Mouse (Mus musculus): ENCODE results near the gene Islr. TPM values are rescaled to one million over a fixed set of nuclear protein-coding genes. Genes with fewer than 3 reads are reported as not detected.

Gene Islr
- polyA plus RNA-seq, 1 experiment, result not detected

DNA sequence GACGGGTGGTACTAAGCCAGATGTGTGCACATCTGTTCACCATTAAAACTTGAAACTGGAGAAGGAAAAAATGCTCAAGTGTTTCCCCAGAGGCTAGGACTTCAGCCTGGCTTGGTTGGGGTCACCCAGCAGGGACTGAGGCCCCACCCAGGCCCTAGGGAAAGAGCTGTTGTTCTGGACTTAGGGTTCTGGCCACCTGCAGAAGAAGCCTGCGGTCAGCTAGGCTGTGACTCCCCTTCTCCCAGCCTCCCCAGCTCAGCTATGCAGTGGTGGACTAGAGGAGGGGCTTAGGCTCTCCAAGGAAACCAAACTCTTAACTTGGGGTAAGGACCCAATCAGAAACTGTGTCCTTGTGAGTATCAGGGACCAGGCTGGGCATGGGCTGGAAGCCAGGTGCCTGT, 68.2 kb downstream of the Islr start:
- Histone ChIP-seq H3K4me3 (ENCODE audit: insufficient read depth, low read length) (no peak overlapping the region), H3K27ac (ENCODE audit: insufficient read depth, low read depth, low read length) (no peak overlapping the region), H3K4me1 (ENCODE audit: control insufficient read depth, insufficient read depth, low read length) (no peaks in the 10 kb centered on the region)
- no peak for TF ChIP-seq CTCF (IDR thresholded peaks at IDR 0.05; ENCODE audit: low read depth, low read length)

DNA sequence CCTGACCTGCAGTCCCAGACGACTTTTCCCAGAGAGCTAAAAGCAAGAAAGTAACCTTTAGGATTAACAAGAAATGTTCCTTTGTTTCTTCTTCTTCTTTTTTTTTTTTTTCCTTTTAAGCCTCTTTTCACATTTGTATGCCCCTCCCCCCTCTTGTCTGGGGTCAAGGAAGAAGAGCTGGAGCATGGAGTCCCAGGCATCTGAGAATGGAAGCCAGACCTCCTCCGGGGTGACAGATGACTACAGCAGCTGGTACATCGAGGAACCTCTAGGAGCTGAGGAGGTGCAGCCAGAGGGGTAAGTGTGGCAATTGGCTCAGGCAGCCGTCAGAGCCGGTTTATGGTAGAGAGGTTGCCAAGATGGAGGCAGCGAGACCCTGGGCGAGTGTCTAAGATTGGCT, 69.2 kb downstream of the Islr start:
- Histone ChIP-seq H3K4me1 (ENCODE audit: control insufficient read depth, insufficient read depth, low read length) (no peaks in the 10 kb centered on the region), H3K4me3 (ENCODE audit: insufficient read depth, low read length) (no peak overlapping the region), H3K27ac (ENCODE audit: insufficient read depth, low read depth, low read length) (no peak overlapping the region)
- TF ChIP-seq POLR2A (IDR thresholded peaks at IDR 0.05; ENCODE audit: borderline replicate concordance, low read depth, low read length), result no peak
- TF ChIP-seq CTCF (IDR thresholded peaks at IDR 0.05; ENCODE audit: low read depth, low read length), result no peak

DNA sequence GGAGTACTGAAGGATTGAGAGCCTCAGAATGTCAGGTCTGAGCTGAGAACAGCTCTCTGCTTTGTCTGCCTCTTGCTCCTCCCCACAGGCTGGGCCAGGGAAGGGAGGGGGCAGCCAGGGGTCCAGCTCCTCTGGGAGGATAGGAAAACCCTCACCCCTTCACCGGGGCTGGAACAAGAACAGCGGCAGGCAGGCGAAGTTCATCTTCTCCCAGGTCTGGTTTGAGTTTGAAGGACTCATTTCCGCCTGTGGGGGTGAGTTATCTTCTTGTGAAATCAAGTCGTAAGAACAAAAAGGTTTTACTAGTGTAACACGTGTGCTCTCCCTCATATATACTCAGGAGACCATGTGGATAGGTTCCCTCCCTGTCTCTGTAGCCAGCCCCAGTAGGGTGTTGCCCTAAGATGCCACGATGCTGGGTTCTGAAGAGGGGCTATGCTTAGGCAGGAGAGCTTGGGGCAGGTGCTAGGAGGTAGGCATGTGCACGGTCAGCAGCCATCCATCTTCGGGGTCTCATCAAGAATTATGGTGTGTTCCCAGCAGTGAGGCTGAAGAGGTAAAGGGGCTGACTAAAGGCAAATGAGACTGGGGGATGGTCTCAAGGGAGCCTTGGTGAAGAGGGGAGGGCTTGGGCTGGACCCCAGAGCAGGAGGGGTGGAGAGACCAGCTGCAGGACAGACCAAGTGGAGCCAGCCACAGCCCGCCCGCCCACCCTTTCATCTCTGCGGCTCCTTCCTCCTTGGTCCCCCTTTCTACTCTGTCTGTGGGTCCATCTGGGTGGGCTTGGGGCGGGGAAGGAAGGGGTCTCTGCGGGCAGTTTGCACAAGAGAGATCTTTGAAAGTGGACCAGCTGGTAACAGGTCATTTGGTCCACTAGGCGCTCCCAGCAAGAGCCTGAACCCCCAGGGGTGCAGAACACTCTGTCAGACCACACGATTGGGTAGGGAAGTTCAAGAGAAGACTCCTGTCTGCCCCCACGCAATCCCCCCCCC, 69.9 kb downstream of the Islr start:
- TF ChIP-seq POLR2A (IDR thresholded peaks at IDR 0.05; ENCODE audit: borderline replicate concordance, low read depth, low read length), result no peak
- no peak for TF ChIP-seq CTCF (IDR thresholded peaks at IDR 0.05; ENCODE audit: low read depth, low read length)
- Histone ChIP-seq H3K4me3 (ENCODE audit: insufficient read depth, low read length) (no peak overlapping the region), H3K4me1 (ENCODE audit: control insufficient read depth, insufficient read depth, low read length) (no peaks in the 10 kb centered on the region), H3K27ac (ENCODE audit: insufficient read depth, low read depth, low read length) (no peak overlapping the region)

DNA sequence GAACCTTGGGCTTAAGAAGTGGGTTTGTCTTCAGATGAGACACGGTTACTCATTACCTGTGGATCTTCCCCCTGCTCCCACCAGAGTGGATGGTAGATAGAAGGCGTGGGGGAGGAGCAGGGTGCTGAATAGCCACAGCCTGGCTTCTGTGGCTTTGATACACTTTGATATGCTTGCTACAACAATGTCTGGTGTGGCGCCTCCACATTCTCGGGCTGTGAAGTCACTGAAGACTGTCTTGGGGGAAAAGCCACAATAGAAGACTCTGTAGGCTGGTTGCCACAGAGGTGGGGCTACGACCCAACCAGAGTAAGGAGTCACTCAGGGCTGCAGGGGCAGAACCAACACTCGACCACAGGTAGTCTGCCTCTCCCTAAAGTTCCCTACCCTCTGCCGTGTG, 72.4 kb downstream of the Islr start:
- Histone ChIP-seq H3K27ac (ENCODE audit: insufficient read depth, low read depth, low read length) (no peak overlapping the region), H3K4me3 (ENCODE audit: insufficient read depth, low read length) (no peak overlapping the region), H3K4me1 (ENCODE audit: control insufficient read depth, insufficient read depth, low read length) (no peaks in the 10 kb centered on the region)
- TF ChIP-seq CTCF (IDR thresholded peaks at IDR 0.05; ENCODE audit: low read depth, low read length) (no peak), POLR2A (IDR thresholded peaks at IDR 0.05; ENCODE audit: borderline replicate concordance, low read depth, low read length) (no peak)

DNA sequence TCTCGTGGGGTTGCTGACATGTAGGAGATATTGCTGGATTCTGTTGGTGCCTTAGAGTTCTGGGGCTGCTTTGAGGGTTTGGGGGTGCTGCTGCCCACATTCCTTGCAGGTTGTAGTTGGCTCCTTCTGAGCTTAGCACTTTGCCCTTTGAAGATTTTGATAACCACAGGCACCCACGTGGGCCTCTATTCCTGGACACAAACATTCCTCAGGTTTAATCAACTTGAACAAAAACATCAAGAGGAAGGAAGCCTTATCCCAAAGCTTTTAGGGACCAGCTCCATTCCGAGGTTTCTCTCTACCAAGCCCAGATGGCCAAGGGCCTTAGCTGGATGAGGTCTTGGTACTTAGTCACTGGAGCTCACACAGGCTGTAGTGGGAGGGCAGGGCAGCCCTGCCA, 73.2 kb downstream of the Islr start:
- Histone ChIP-seq H3K4me3 (ENCODE audit: insufficient read depth, low read length) (no peak overlapping the region), H3K4me1 (ENCODE audit: control insufficient read depth, insufficient read depth, low read length) (no peaks in the 10 kb centered on the region), H3K27ac (ENCODE audit: insufficient read depth, low read depth, low read length) (no peak overlapping the region)
- no peak for TF ChIP-seq CTCF (IDR thresholded peaks at IDR 0.05; ENCODE audit: low read depth, low read length)
- TF ChIP-seq POLR2A (IDR thresholded peaks at IDR 0.05; ENCODE audit: borderline replicate concordance, low read depth, low read length), result no peak

DNA sequence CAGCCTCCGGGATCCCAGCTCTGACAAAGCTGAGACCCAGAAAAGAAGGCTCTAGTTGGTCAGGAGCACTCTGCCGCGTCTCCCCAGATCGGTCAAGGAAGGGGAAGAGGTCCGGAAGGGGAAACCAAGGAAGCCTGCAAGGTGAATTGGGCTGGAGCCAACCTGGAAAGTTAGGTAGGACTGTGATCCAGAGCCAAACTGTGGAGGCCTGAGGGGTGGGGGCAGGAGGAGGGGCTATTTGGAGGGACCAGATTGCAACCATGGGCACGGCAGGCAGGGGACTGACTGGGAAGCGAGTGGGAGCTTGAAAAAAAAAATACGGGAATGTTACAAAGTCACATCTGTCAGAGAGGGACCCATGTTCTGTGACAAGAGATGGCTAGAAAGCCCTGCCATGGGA, 74.6 kb downstream of the Islr start:
- H3K27ac ChIP-seq (ENCODE audit: insufficient read depth, low read depth, low read length), result no peak overlapping the region
- TF ChIP-seq CTCF (IDR thresholded peaks at IDR 0.05; ENCODE audit: low read depth, low read length), result no peak
- TF ChIP-seq POLR2A (IDR thresholded peaks at IDR 0.05; ENCODE audit: borderline replicate concordance, low read depth, low read length), result no peak
- no peaks in the 10 kb centered on the region for H3K4me1 ChIP-seq (ENCODE audit: control insufficient read depth, insufficient read depth, low read length)
- H3K4me3 ChIP-seq (ENCODE audit: insufficient read depth, low read length), result no peak overlapping the region

DNA sequence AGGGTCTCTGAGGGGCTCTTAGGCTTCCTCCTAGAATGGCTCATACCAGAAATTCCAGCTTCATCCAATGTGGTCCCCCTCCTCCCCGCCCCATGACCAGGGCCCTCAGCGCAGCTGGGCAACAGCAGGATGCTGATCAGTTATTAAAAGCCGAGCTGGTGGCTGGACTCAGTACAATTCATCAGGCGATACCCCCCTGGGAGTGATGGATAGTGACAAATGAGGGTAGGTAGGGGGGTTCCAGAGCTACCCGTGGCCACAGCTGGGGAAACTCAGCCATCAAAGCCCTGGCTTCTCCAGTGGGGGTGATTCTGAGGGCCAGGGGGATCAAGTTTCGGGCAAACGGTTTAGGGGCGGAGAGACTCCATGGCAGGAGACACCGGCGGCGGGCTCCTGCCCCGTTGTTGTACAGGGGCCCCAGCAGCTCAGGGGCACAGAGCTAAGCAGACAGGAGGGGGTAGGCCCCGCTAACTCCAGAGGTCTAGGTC, 75.1 kb downstream of the Islr start:
- Histone ChIP-seq H3K4me3 (ENCODE audit: insufficient read depth, low read length) (no peak overlapping the region), H3K4me1 (ENCODE audit: control insufficient read depth, insufficient read depth, low read length) (no peaks in the 10 kb centered on the region), H3K27ac (ENCODE audit: insufficient read depth, low read depth, low read length) (no peak overlapping the region)
- TF ChIP-seq POLR2A (IDR thresholded peaks at IDR 0.05; ENCODE audit: borderline replicate concordance, low read depth, low read length), result no peak
- no peak for TF ChIP-seq CTCF (IDR thresholded peaks at IDR 0.05; ENCODE audit: low read depth, low read length)

DNA sequence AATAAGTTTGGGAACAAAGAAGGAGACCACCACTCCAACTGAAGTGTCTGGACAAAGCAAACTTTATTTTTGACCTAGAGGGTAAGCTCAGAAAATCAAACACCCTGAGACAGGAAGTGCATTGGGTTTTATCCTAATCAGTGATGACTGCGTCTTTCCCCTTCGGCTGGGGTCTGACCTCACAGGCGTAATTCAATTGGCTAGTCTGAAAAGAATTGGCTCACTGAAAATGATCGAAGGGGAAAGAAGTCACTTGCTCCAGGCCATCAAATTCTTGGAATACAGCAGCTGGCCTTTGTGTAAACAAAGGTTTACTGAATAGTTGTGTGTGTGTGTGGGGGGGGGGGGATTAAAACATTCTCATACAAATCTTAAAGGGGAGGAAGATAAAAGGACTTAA, 78.3 kb downstream of the Islr start:
- Histone ChIP-seq H3K27ac (ENCODE audit: insufficient read depth, low read depth, low read length) (no peak overlapping the region), H3K4me3 (ENCODE audit: insufficient read depth, low read length) (no peak overlapping the region), H3K4me1 (ENCODE audit: control insufficient read depth, insufficient read depth, low read length) (no peaks in the 10 kb centered on the region)
- TF ChIP-seq POLR2A (IDR thresholded peaks at IDR 0.05; ENCODE audit: borderline replicate concordance, low read depth, low read length), result no peak
- no peak for TF ChIP-seq CTCF (IDR thresholded peaks at IDR 0.05; ENCODE audit: low read depth, low read length)

DNA sequence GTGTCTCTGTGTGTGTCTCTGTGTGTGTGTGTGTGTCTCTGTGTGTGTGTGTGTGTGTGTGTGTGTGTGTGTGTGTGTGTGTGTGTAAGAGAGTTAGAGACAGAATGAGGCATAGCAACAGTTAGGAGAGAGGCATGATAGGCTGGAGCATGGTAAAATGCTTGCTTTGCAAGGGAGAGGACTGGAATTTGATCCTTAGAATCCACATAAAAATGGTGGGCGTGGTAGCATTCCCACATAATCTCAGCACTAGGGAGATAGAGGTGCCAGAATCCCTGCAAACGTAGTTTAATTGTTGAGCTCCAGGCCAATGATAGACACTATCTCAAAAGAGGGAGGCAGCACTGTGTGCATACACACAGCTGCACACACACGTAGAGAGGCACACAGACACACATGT, 79.0 kb downstream of the Islr start:
- TF ChIP-seq CTCF (IDR thresholded peaks at IDR 0.05; ENCODE audit: low read depth, low read length), result no peak
- TF ChIP-seq POLR2A (IDR thresholded peaks at IDR 0.05; ENCODE audit: borderline replicate concordance, low read depth, low read length), result no peak
- Histone ChIP-seq H3K4me3 (ENCODE audit: insufficient read depth, low read length) (no peak overlapping the region), H3K27ac (ENCODE audit: insufficient read depth, low read depth, low read length) (no peak overlapping the region), H3K4me1 (ENCODE audit: control insufficient read depth, insufficient read depth, low read length) (no peaks in the 10 kb centered on the region)

DNA sequence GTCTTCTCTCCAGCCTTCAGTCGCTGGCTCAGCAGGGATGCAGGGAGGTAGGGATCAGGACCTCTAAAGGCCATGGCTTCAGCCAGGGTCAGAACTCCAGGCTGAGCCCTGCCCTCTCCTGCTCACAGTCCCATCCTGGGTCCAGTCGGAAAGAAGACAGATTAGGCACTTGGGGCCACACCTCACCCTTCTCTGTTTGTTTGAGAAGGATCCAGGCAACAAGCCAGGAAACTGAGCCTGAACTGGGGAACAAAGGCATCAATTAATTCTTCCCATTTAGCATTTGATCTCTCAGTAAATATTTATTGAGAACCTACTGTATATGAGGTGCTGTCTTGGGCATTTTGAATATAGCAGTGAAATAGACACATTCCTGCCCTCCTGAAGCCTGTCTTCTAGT, 85.4 kb downstream of the Islr start, which contains the start of gene Ccdc33:
Gene Ccdc33, minus strand, starts transcription at position 153 of the 400 bp plus-strand sequence.
- no peak within 1 kb of the TSS for H3K4me3 ChIP-seq (ENCODE audit: insufficient read depth, low read length)
- no peak for TF ChIP-seq CTCF (IDR thresholded peaks at IDR 0.05; ENCODE audit: low read depth, low read length)
- no peak for TF ChIP-seq POLR2A (IDR thresholded peaks at IDR 0.05; ENCODE audit: borderline replicate concordance, low read depth, low read length)
- no peaks in the 10 kb centered on the region for H3K4me1 ChIP-seq (ENCODE audit: control insufficient read depth, insufficient read depth, low read length)
- no peak within 1 kb of the TSS for H3K27ac ChIP-seq (ENCODE audit: insufficient read depth, low read depth, low read length)
